Mouse (Mus musculus) embryonic facial prominence, embryonic 11.5 days (tissue): Measurements from ENCODE around the gene Sh2d2a. TPM values are rescaled to one million over a fixed set of nuclear protein-coding genes. Genes with fewer than 3 reads are reported as not detected.
"Not testable (repeated sequence)": the region's sequence is repeated elsewhere in the genome, so short reads cannot be mapped to it uniquely, and the experiment has no call there.

ENCODE experiments used
- ATAC-seq: fragments of 200-750 bp; cut with Nextera tagmentation; replicated peaks from 2 replicates; pipeline ENCODE4 v1.8.0; 2017; ENCODE audit warnings: low read depth; ENCODE audit not compliant: insufficient number of reproducible peaks, low FRiP score, low TSS enrichment
- DNase-seq: peaks from one replicate; pipeline ENCODE4 v3.0.0-alpha.2; 2015; ENCODE audit warnings: low spot score
- H3K27ac ChIP-seq: fragments of 300-500 bp; sonication (generic); replicated peaks from 2 replicates; pipeline ENCODE4 v1.5.1; 2014; ENCODE audit warnings: mild to moderate bottlenecking, low read depth, low read length, control low read depth
- H3K27me3 ChIP-seq: fragments of 300-500 bp; sonication (generic); 2 replicates; pipeline ENCODE4 v1.6.1; 2014; ENCODE audit warnings: mild to moderate bottlenecking, low read length, moderate library complexity, mixed read lengths; ENCODE audit not compliant: control insufficient read depth, insufficient read depth
- H3K36me3 ChIP-seq: fragments of 300-500 bp; sonication (generic); replicated peaks from 2 replicates; pipeline ENCODE4 v1.6.1; 2014; ENCODE audit warnings: low read depth, mild to moderate bottlenecking, low read length, moderate library complexity, mixed read lengths; ENCODE audit not compliant: control insufficient read depth, insufficient read depth
- H3K4me1 ChIP-seq: fragments of 300-500 bp; sonication (generic); 2 replicates; pipeline ENCODE4 v1.6.1; 2014; ENCODE audit warnings: low read length, mixed read lengths; ENCODE audit not compliant: control insufficient read depth, insufficient read depth
- H3K4me2 ChIP-seq: fragments of 300-500 bp; sonication (generic); 2 replicates; pipeline ENCODE4 v1.6.1; 2014; ENCODE audit warnings: low read depth, mild to moderate bottlenecking, control low read depth, low read length, moderate library complexity
- H3K4me3 ChIP-seq: fragments of 300-500 bp; sonication (generic); 2 replicates; pipeline ENCODE4 v1.5.1; 2014; ENCODE audit warnings: low read depth, low read length, control low read depth
- H3K9ac ChIP-seq: fragments of 300-500 bp; sonication (generic); replicated peaks from 2 replicates; pipeline ENCODE4 v1.6.1; 2014; ENCODE audit warnings: mild to moderate bottlenecking, control low read depth, low read length
- H3K9me3 ChIP-seq: fragments of 300-500 bp; sonication (generic); replicated peaks from 2 replicates; pipeline ENCODE4 v1.6.1; 2016; ENCODE audit warnings: mild to moderate bottlenecking, low read length, inconsistent platforms, mixed read lengths; ENCODE audit not compliant: control insufficient read depth
- WGBS: fragments of 180-500 bp; shearing (Covaris S2); extraction: QIAGEN DNeasy Blood & Tissue Kit; methylation state at CpG from one replicate; pipeline ENCODE4 v1.1.7; 2014; 5-methylcytosine and 5-hydroxymethylcytosine counted together
- polyA plus RNA-seq: library from polyadenylated mRNA; unstranded; fragments of >200 nt; fragmentation: Nextera tagmentation; extraction: Ambion mirVana; gene quantifications from 2 replicates; pipeline ENCODE4 v1.2.1, GENCODE M21; 2014

Sh2d2a gene
- polyA plus RNA-seq, 1 experiment from 2014 or later = not detected

DNA sequence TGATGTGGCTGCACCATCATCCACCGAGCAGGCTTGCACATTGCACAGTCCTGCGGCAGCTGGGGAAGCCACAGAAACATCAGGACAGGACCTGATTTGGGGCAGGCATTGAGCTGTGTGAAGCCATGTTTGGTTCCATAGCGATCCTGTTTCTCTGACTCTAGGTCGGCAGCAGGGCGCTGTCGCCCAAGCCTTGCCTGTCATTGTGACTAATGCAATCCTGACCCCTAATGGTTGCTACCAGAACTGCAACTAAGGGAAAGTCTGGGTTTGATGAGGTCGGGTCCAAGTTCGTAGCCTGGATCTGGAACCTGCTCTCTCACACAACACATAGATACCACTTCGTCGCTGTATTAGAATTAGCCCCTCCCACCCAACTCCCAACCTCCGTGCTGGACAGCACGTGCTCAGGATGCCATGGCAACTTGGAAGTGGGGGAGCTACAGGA, 29.9 kb upstream of the Sh2d2a start:
- peaks cover 4% of the 10 kb centered on the region; the same call in 1 of the 2 replicates for H3K27me3 ChIP-seq
- H3K4me2 ChIP-seq = no peak overlapping the region
- H3K9ac ChIP-seq = no peak overlapping the region
- H3K9me3 ChIP-seq = no peaks in the 10 kb centered on the region
- no peaks in the 10 kb centered on the region for H3K36me3 ChIP-seq
- no peaks in the 10 kb centered on the region for H3K4me1 ChIP-seq
- 6% methylated on average over 12 of the region's 12 CpGs for WGBS
- no peak overlapping the region for H3K27ac ChIP-seq
- H3K4me3 ChIP-seq = no peak overlapping the region
- peak; percentile 94 for DNase-seq
- no peak for ATAC-seq

DNA sequence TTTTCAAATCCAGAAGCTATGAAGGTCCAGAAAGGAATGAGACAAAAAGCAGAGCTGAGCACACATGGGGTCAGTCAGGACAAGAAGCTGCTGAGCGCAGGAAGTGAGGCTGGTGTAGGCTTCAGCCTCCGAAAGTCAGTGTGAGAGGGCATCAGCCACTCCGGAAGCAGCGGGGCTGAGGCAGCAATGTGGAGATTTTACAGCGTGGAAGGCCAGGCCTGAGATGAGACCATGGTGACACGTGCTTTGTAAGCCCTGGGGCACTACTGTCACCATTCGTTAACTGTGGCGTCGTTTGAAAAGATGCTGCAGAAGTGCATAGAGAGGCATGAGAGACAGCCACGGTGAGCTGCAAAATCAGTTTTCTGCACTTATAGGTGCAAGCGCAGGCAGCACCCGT, 28.3 kb upstream of the Sh2d2a start:
- peaks cover 2% of the 10 kb centered on the region; the same call in 1 of the 2 replicates for H3K27me3 ChIP-seq
- no peak overlapping the region for H3K4me3 ChIP-seq
- 60% methylated on average over 12 of the region's 12 CpGs for WGBS
- no peak overlapping the region for H3K27ac ChIP-seq
- DNase-seq = no peak
- H3K4me2 ChIP-seq = no peak overlapping the region
- H3K9ac ChIP-seq = no peak overlapping the region
- H3K4me1 ChIP-seq = no peaks in the 10 kb centered on the region
- H3K36me3 ChIP-seq = no peaks in the 10 kb centered on the region
- no peaks in the 10 kb centered on the region for H3K9me3 ChIP-seq
- no peak for ATAC-seq

DNA sequence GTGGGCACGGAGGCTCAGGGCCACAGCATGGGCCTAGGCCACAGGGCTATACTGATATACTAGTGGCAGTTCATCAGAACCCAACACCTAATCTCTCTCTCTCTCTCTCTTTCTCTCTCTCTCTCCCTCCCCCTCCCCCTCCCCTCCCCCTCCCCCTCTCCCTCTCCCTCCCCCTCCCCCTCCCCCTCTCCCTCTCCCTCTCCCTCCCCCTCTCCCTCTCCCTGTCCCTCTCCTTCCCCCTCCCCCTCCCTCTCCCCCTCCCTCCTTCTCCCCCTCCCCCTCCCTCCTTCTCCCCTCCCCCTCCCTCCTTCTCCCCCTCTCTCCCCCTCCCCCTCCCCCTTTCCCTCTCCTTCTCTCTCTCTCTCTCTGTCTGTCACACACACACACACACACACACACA, 22.3 kb upstream of the Sh2d2a start, which contains the start of gene Pear1:
Gene Pear1 (minus strand): TSS at position 101 of the 400 bp plus-strand sequence.
- not testable (repeated sequence) for ATAC-seq, H3K27ac ChIP-seq

DNA sequence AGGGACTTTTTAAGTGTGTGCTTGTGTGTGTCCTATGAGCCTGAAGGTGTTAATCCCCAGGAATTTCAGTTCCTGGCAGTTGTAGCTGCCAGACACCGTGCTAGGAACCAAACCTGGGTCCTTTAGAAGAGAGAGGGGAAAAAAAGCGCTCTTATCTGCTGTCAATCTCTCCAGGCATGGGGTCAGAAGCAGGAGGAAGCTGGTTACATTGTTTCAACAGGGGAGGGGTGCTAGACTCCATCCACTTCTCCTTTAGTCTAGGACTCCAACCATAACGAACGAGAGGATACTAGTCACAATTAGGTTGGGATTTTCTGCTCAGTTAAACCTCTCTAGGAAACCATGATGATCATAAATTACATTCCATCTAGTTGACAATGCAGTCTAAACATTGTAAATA, 18.1 kb upstream of the Sh2d2a start:
- H3K27ac ChIP-seq = no peak overlapping the region
- H3K9me3 ChIP-seq = no peaks in the 10 kb centered on the region
- 59% methylated on average over 4 of the region's 4 CpGs for WGBS
- H3K27me3 ChIP-seq = no peaks in the 10 kb centered on the region
- no peak overlapping the region for H3K4me3 ChIP-seq
- H3K4me2 ChIP-seq = no peak overlapping the region
- ATAC-seq = no peak
- DNase-seq = no peak
- no peak overlapping the region for H3K9ac ChIP-seq
- no peaks in the 10 kb centered on the region for H3K4me1 ChIP-seq
- H3K36me3 ChIP-seq = no peaks in the 10 kb centered on the region

More for the DNA sequence above, 22.3 kb upstream of the Sh2d2a start, which contains the start of gene Pear1:
- H3K4me1 ChIP-seq, H3K9me3 ChIP-seq, H3K4me3 ChIP-seq, H3K4me2 ChIP-seq, H3K9ac ChIP-seq, H3K36me3 ChIP-seq, H3K27me3 ChIP-seq, DNase-seq: not testable (repeated sequence)
- 85% methylated on average over 1 of the region's 1 CpGs for WGBS

DNA sequence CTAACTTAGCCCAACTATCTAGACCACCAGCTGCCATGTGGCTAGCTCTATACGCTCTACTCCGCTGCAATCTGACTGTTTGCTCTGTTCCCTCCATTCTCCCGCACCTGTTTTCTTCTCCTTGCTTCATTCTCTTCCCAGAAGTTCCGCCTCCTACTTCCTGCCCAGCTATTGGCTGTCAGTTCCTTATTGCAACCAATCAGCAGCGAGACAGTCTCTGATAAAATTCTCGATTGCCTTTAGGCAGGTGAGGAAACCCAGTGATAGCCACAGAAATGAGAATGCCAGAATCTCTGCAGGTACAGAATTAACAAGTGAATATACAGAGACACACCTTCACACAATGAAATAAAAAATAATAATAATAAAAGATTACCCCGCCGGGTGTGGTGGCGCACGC, 17.5 kb upstream of the Sh2d2a start:
- no peaks in the 10 kb centered on the region for H3K9me3 ChIP-seq
- no peak overlapping the region for H3K9ac ChIP-seq
- H3K27me3 ChIP-seq = no peaks in the 10 kb centered on the region
- 49% methylated on average over 10 of the region's 10 CpGs for WGBS
- DNase-seq (peak; percentile 5), ATAC-seq (no peak)
- H3K4me1 ChIP-seq = no peaks in the 10 kb centered on the region
- no peaks in the 10 kb centered on the region for H3K36me3 ChIP-seq
- no peak overlapping the region for H3K4me2 ChIP-seq
- H3K27ac ChIP-seq = no peak overlapping the region
- H3K4me3 ChIP-seq = no peak overlapping the region

DNA sequence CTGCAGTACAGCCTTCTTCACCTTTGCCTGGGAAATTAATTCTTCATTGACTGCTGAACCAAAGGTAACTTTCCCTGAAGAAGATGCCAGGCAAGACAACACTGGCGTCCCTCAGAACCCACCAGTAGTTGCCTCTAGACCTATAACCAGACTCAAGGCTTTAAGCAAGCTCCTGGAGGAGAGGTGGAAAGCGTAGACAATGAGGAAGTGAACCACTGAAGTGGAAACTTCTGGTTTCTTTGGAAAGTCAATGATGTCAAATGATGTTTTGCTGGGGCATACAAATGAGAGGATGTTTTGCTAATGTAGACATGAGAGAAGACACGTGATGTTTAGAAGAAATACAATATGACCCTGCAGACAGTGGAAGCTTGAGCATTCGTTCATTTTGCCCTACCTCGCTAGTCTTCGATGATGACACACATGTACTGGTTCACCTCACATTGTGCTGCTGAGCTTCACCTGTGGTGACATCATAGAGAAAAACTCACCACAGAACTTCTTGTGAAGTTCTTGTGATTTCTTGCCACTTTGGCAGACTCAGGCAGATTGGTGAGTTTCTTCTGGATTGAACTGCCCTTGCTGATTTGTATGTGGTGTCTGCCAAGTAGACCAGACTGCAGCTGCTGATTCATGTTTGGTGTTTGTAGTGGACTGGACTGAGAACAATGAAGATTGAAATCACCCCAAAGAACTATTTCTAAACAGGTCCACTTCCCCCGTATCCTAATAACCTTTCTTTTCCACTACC, 14.3 kb upstream of the Sh2d2a start:
- H3K4me2 ChIP-seq = no peak overlapping the region
- WGBS = 84% methylated on average over 7 of the region's 7 CpGs
- no peak overlapping the region for H3K9ac ChIP-seq
- H3K4me3 ChIP-seq = no peak overlapping the region
- no peak overlapping the region for H3K27ac ChIP-seq
- no peaks in the 10 kb centered on the region for H3K9me3 ChIP-seq
- ATAC-seq (no peak), DNase-seq (no peak)
- H3K4me1 ChIP-seq = no peaks in the 10 kb centered on the region
- no peaks in the 10 kb centered on the region for H3K36me3 ChIP-seq
- no peaks in the 10 kb centered on the region for H3K27me3 ChIP-seq

DNA sequence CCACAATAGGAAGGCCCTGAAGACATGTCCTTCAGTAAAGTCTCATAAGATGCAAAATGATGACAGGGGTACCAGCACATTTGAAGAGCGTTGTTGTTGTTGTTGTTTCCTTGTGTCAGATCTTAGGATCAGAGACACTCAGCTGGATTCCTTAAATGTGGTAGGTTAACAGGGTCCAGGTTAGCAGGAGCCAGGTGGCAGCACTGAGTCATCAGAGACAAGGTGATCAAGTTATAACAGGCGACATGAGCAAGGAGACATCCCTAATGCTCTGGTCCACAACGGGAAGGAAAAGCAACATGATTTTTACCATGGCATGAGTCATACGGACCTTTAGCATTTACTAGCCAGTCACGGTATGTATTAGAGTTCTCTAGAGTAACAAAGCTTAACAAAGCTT, 13.1 kb upstream of the Sh2d2a start:
- Histone ChIP-seq H3K4me2 (no peak overlapping the region), H3K27me3 (no peaks in the 10 kb centered on the region), H3K27ac (no peak overlapping the region), H3K9ac (no peak overlapping the region), H3K36me3 (no peaks in the 10 kb centered on the region), H3K9me3 (no peaks in the 10 kb centered on the region), H3K4me1 (no peaks in the 10 kb centered on the region), H3K4me3 (no peak overlapping the region)
- no peak for DNase-seq
- 70% methylated on average over 5 of the region's 5 CpGs for WGBS
- no peak for ATAC-seq

DNA sequence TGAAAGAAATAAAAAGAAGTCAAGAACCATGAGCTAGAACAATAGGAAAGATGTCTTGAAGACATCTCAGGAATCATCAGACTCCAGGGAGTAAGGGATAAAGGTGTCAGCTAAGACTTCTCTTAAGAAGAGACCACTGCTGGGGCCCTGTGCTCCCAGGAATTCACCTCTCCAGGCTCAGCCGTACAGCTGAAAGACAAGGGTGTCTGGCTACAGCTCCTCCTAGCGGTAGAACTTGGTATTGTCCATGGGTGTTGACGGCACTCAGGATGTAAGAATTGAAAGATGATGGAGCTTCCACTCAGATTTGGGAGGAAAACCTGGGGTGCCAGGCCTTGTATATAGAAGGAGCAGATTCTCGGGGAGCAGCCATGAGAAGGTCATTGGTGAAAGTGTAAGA, 7.9 kb upstream of the Sh2d2a start:
- H3K9ac ChIP-seq = no peak overlapping the region
- no peak overlapping the region for H3K27ac ChIP-seq
- H3K36me3 ChIP-seq = no peaks in the 10 kb centered on the region
- DNase-seq (peak; percentile 89), ATAC-seq (no peak)
- no peaks in the 10 kb centered on the region for H3K9me3 ChIP-seq
- 7% methylated on average over 4 of the region's 4 CpGs for WGBS
- no peaks in the 10 kb centered on the region for H3K27me3 ChIP-seq
- no peak overlapping the region for H3K4me2 ChIP-seq
- no peaks in the 10 kb centered on the region for H3K4me1 ChIP-seq
- H3K4me3 ChIP-seq = no peak overlapping the region
